Mouse (Mus musculus) CD4-positive, CD25-positive, alpha-beta regulatory T cell, adult 4 months (primary cell): ENCODE measurements around the gene Lrrc34. TPM values are rescaled to one million over a fixed set of nuclear protein-coding genes. Genes with fewer than 3 reads are reported as not detected.

Experiments used
- ATAC-seq: one replicate; pipeline ENCODE4 v1.8.0; 2017
- polyA plus RNA-seq, 2 experiments: library from polyadenylated mRNA; unstranded; fragments of 100-300 nt; shearing (Covaris generic); gene quantifications; one replicate each; pipeline ENCODE4 v1.2.1; 2017

The Lrrc34 gene
- polyA plus RNA-seq, 2 experiments from 2014 or later = 0.16 TPM; not detected in 1

GRCm38 (mm10) chr3:30599711-30600545 lies 47.7 kb downstream of the Lrrc34 start, which contains the start of gene Actrt3:
TSS of gene Actrt3 (minus strand) at chr3:30599939.
- no peak for ATAC-seq

- no peak for ATAC-seq
These were observed 50.4 kb downstream of the Lrrc34 start for GRCm38 (mm10) chr3:30597271-30597670.

- peak; percentile 24 for ATAC-seq
These were observed 52.4 kb downstream of the Lrrc34 start for GRCm38 (mm10) chr3:30595111-30595832.

GRCm38 (mm10) chr3:30593719-30594485 lies 53.8 kb downstream of the Lrrc34 start:
- peak; percentile 55 for ATAC-seq

- peak; percentile 85 for ATAC-seq
These were observed 55.2 kb downstream of the Lrrc34 start for GRCm38 (mm10) chr3:30592418-30592853.

GRCm38 (mm10) chr3:30588865-30589264 lies 58.8 kb downstream of the Lrrc34 start:
- ATAC-seq = no peak

Other genes starting within 250 kb of the Lrrc34 start
- under 1 TPM in 1 of 2 experiments, not detected in 1; 0.39 TPM for gene Mecom, start 99.9 kb downstream of the Lrrc34 start, polyA plus RNA-seq
- gene Actrt3, start 47.9 kb downstream of the Lrrc34 start, polyA plus RNA-seq = under 1 TPM; 0.22 to 0.42 TPM
- 10 to 100 TPM; 38.6 to 40.9 TPM for gene Mynn, start 45.8 kb downstream of the Lrrc34 start, polyA plus RNA-seq
- not detected for gene Lrriq4, start 3.4 kb downstream of the Lrrc34 start, polyA plus RNA-seq
- gene Lrrc31, start 52.0 kb upstream of the Lrrc34 start, polyA plus RNA-seq = under 1 TPM in 1 of 2 experiments, not detected in 1; 0.27 TPM
- not detected for gene Samd7, start 98.4 kb upstream of the Lrrc34 start, polyA plus RNA-seq
- 100 to 1,000 TPM in 1 of 2 experiments, 10 to 100 TPM in 1; 51.5 to 103 TPM for gene Sec62, start 145.0 kb upstream of the Lrrc34 start, polyA plus RNA-seq
- 1 to 10 TPM; 4.1 to 5.2 TPM for gene Gpr160, start 208.1 kb upstream of the Lrrc34 start, polyA plus RNA-seq